Mouse (Mus musculus) CH12.LX (cell line): ENCODE results near the gene Ackr4. TPM values are rescaled to one million over a fixed set of nuclear protein-coding genes. Genes with fewer than 3 reads are reported as not detected.

Source experiments
- DNase-seq: peaks from one replicate; pipeline ENCODE4 v3.0.0-alpha.2; 2013; ENCODE audit errors: extremely low read depth
- H3K27ac ChIP-seq: 2 replicates; pipeline ENCODE4 v1.5.1; 2012; ENCODE audit warnings: low read depth, mild to moderate bottlenecking, control low read depth, moderate library complexity; ENCODE audit not compliant: insufficient read depth
- H3K27me3 ChIP-seq: replicated peaks from 2 replicates; pipeline ENCODE3; 2012; ENCODE audit warnings: inconsistent platforms
- H3K36me3 ChIP-seq, 2 experiments: replicated peaks in 1 of 2; 2 replicates each; pipeline versions ENCODE3 to v1.6.1; 2012; ENCODE audit warnings: inconsistent platforms in 1 of 2, low read length in 1 of 2, mild to moderate bottlenecking in 1 of 2, mixed read lengths in 1 of 2, moderate library complexity in 1 of 2; ENCODE audit not compliant: control insufficient read depth in 1 of 2, insufficient read depth in 1 of 2
- H3K4me1 ChIP-seq, 2 experiments: 2 replicates each; pipeline ENCODE4 v1.6.1; 2012; ENCODE audit warnings: inconsistent platforms in 1 of 2, moderate library complexity in 1 of 2; ENCODE audit not compliant: insufficient read depth in 2 of 2, control insufficient read depth in 1 of 2
- H3K4me2 ChIP-seq: 2 replicates; pipeline ENCODE4 v1.6.1; 2012; ENCODE audit warnings: low read depth, mild to moderate bottlenecking, control low read depth; ENCODE audit not compliant: poor library complexity, insufficient read depth, severe bottlenecking
- H3K4me3 ChIP-seq, 3 experiments: fragments of 150-350 bp in 1 of 3; sonication (generic) in 1 of 3; replicated peaks in 1 of 3; 2 replicates each; pipeline versions ENCODE3 to v1.5.1; 2011 to 2012; ENCODE audit warnings: low read depth in 2 of 3, low read length in 2 of 3, mild to moderate bottlenecking in 2 of 3, moderate library complexity in 2 of 3, control low read depth in 1 of 3, improper control_type of control experiment in 1 of 3, inconsistent platforms in 1 of 3, mixed read lengths in 1 of 3; ENCODE audit not compliant: poor library complexity in 1 of 3
- H3K79me2 ChIP-seq: replicated peaks from 2 replicates; pipeline ENCODE4 v1.6.1; 2012; ENCODE audit warnings: mild to moderate bottlenecking, moderate library complexity; ENCODE audit not compliant: control insufficient read depth, poor library complexity, insufficient read depth, severe bottlenecking; ENCODE audit errors: extremely low read depth
- H3K9ac ChIP-seq: 2 replicates; pipeline ENCODE4 v1.6.1; 2012; ENCODE audit warnings: low read depth, mild to moderate bottlenecking, control low read depth, moderate library complexity; ENCODE audit not compliant: insufficient read depth
- H3K9me3 ChIP-seq: replicated peaks from 2 replicates; pipeline ENCODE3; 2012; ENCODE audit warnings: low read length, inconsistent platforms, mixed read lengths
- BHLHE40 ChIP-seq: IDR thresholded peaks from 2 replicates; pipeline ENCODE4 v1.6.1; 2011; ENCODE audit warnings: mild to moderate bottlenecking, low read depth, low read length, improper control_type of control experiment
- CHD1 ChIP-seq: IDR thresholded peaks from 2 replicates; pipeline ENCODE4 v1.6.1; 2012; ENCODE audit warnings: low read depth, low read length, improper control_type of control experiment, inconsistent platforms
- CTCF ChIP-seq, 2 experiments: IDR thresholded peaks in 1 of 2; conservative IDR thresholded peaks in 1 of 2; 2 replicates each; pipeline ENCODE4 v1.5.1; 2011 to 2012; ENCODE audit warnings: low read depth in 2 of 2, low read length in 2 of 2, improper control_type of control experiment in 1 of 2, inconsistent platforms in 1 of 2, mild to moderate bottlenecking in 1 of 2, moderate library complexity in 1 of 2
- ETS1 ChIP-seq: conservative IDR thresholded peaks from 2 replicates; pipeline ENCODE4 v1.6.1; 2012; ENCODE audit warnings: low read depth, mild to moderate bottlenecking, inconsistent platforms, low read length, improper control_type of control experiment, moderate library complexity
- HCFC1 ChIP-seq: IDR thresholded peaks from 2 replicates; pipeline ENCODE4 v1.6.1; 2012; ENCODE audit warnings: low read depth, mild to moderate bottlenecking, inconsistent platforms, low read length, improper control_type of control experiment
- JUND ChIP-seq: conservative IDR thresholded peaks from 2 replicates; pipeline ENCODE4 v1.6.1; 2011; ENCODE audit warnings: low read depth, low read length, improper control_type of control experiment
- KAT2A ChIP-seq: IDR thresholded peaks from 2 replicates; pipeline ENCODE4 v1.6.1; 2012; ENCODE audit warnings: low read length, improper control_type of control experiment, inconsistent platforms; ENCODE audit not compliant: insufficient replicate concordance
- MAFK ChIP-seq: IDR thresholded peaks from 2 replicates; pipeline ENCODE4 v1.6.1; 2011; ENCODE audit warnings: low read length, improper control_type of control experiment; ENCODE audit not compliant: insufficient replicate concordance
- MEF2A ChIP-seq: IDR thresholded peaks from 2 replicates; pipeline ENCODE4 v1.6.1; 2014; ENCODE audit warnings: low read depth, mild to moderate bottlenecking, inconsistent platforms, low read length, improper control_type of control experiment, borderline replicate concordance
- NELFE ChIP-seq: IDR thresholded peaks from 2 replicates; pipeline ENCODE4 v1.6.1; 2011; ENCODE audit warnings: low read depth, low read length, improper control_type of control experiment
- PAX5 ChIP-seq: IDR thresholded peaks from 2 replicates; pipeline ENCODE4 v1.6.1; 2012; ENCODE audit warnings: low read length, inconsistent platforms, mixed read lengths
- POLR2AphosphoS2 ChIP-seq: IDR thresholded peaks from 2 replicates; pipeline ENCODE4 v1.6.1; 2011; ENCODE audit warnings: low read depth, low read length, improper control_type of control experiment
- SMC3 ChIP-seq: IDR thresholded peaks from 2 replicates; pipeline ENCODE4 v1.6.1; 2011; ENCODE audit warnings: low read depth, low read length, improper control_type of control experiment
- UBTF ChIP-seq: IDR thresholded peaks from 2 replicates; pipeline ENCODE4 v1.6.1; 2012; ENCODE audit warnings: low read depth, mild to moderate bottlenecking, inconsistent platforms, low read length, improper control_type of control experiment, moderate library complexity
- ZKSCAN1 ChIP-seq: IDR thresholded peaks from 2 replicates; pipeline ENCODE4 v1.6.1; 2012; ENCODE audit warnings: low read depth, inconsistent platforms, low read length, improper control_type of control experiment, borderline replicate concordance
- dilution Hi-C: fragments of 300-500 bp; cut with MboI; formaldehyde crosslinking; loops from 2 replicates; pipeline ENCODE4 v1.14.3; 2020; ENCODE audit warnings: low sequenced_read_pairs; ENCODE audit not compliant: extremely low pct_unique_long_range_greater_than_20kb, extremely low pct_ligation_motif_present
- in situ Hi-C: fragments of 300-500 bp; cut with MboI; formaldehyde crosslinking; loops from 3 replicates; pipeline ENCODE4 v1.14.3; 2019; ENCODE audit warnings: low sequenced_read_pairs, low pct_ligation_motif_present, low pct_unique_long_range_greater_than_20kb, mixed read lengths
- polyA plus RNA-seq: library from polyadenylated mRNA; unstranded; fragments of >175 nt; gene quantifications from 2 replicates; pipeline ENCODE4 v1.2.1, GENCODE M21; 2012; ENCODE audit warnings: low read depth; ENCODE audit not compliant: insufficient read length
- total RNA-seq, 2 experiments: library from RNA; depleted of rRNA; stranded (reverse); fragments of 300-350 nt in 1 of 2; fragments of >200 nt in 1 of 2; gene quantifications; 2 replicates each; pipeline ENCODE4 v1.2.3; 2012 to 2014

Ackr4 gene
- total and polyA plus RNA-seq, 3 experiments: 0.17 to 0.39 (median 0.33) TPM

GRCm38 (mm10) chr9:104070863-104071604 is 55.7 kb downstream of the Ackr4 start:
- Histone ChIP-seq H3K27me3 (no peaks in the 10 kb centered on the region), H3K9me3 (no peaks in the 10 kb centered on the region), H3K36me3 (peaks cover 4 to 11% of the 10 kb centered on the region in 2 experiments), H3K79me2 (no peaks in the 10 kb centered on the region), H3K9ac (no peak overlapping the region), H3K4me1 (no peaks in the 10 kb centered on the region), H3K4me3 (no peak overlapping the region), H3K27ac (no peak overlapping the region), H3K4me2 (no peak overlapping the region)
- no peak for DNase-seq
- TF ChIP-seq SMC3 (no peak), ZKSCAN1 (no peak), BHLHE40 (no peak), CHD1 (no peak), CTCF (conservative IDR thresholded peaks at IDR 0.05 in 1 of 2, IDR thresholded peaks at IDR 0.05 in 1 of 2; ENCODE audit: low read depth in 2 of 2, low read length in 2 of 2) (no peak), MEF2A (no peak), JUND (no peak)
- dilution Hi-C loops (no loop called here), in situ Hi-C loops (no loop called here)

DNA sequence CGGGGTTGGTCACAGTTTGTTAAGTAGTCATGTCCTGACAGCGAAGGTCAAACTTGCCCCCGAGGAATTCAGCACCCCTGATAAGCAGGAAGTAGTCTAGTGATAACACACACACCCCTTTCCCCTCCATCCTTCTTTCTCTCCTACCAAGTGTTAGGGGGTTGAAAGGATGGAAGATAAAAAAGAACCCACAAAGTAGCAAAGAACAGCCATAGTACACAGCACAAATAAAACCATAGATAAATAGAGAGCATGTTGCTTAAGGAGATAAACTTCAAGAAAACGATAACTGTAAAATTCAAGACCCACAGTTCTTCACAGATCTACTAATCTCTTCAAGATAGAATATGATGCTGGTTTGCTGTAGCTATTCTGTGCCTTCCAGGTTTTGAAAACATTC is 56.5 kb downstream of the Ackr4 start:
- no peak for TF ChIP-seq KAT2A
- TF ChIP-seq POLR2AphosphoS2: no peak
- TF ChIP-seq NELFE: no peak
- no peak for TF ChIP-seq UBTF
- no peak for TF ChIP-seq ETS1
- TF ChIP-seq PAX5: no peak
- dilution Hi-C loops: no loop called here
- in situ Hi-C loops: no loop called here
- Histone ChIP-seq H3K4me1 (no peaks in the 10 kb centered on the region), H3K27ac (no peak overlapping the region), H3K79me2 (no peaks in the 10 kb centered on the region), H3K36me3 (peaks cover 4 to 10% of the 10 kb centered on the region in 2 experiments), H3K9me3 (no peaks in the 10 kb centered on the region), H3K4me2 (no peak overlapping the region), H3K27me3 (no peaks in the 10 kb centered on the region), H3K4me3 (no peak overlapping the region), H3K9ac (no peak overlapping the region)
- DNase-seq: no peak

- Histone ChIP-seq H3K4me2 (no peak overlapping the region), H3K4me1 (peaks cover 2 to 21% of the 10 kb centered on the region in 2 experiments; a peak in 2 of 4 replicates), H3K4me3 (no peak overlapping the region), H3K36me3 (peaks cover 7 to 19% of the 10 kb centered on the region in 2 experiments), H3K9me3 (no peaks in the 10 kb centered on the region), H3K27me3 (no peaks in the 10 kb centered on the region), H3K27ac (no peak overlapping the region), H3K9ac (no peak overlapping the region; the same call in 1 of the 2 replicates), H3K79me2 (peaks cover 20% of the 10 kb centered on the region)
- no peak for TF ChIP-seq HCFC1
- no peak for TF ChIP-seq MAFK
- dilution Hi-C loops (no loop called here), in situ Hi-C loops (no loop called here)
- no peak for DNase-seq
These were observed 62.2 kb downstream of the Ackr4 start for GRCm38 (mm10) chr9:104064571-104064970.
